Mouse (Mus musculus): Measurements from ENCODE around the gene Dleu7. TPM values are rescaled to one million over a fixed set of nuclear protein-coding genes. Genes with fewer than 3 reads are reported as not detected.

The Dleu7 gene
- polyA plus RNA-seq, 1 experiment from 2014 or later: 28.2 TPM

- 95% methylated on average over 1 of the region's 1 CpGs for WGBS
- ATAC-seq (no peak), DNase-seq (ENCODE audit: low spot score) (no peak)
- no peaks in the 10 kb centered on the region for H3K27me3 ChIP-seq (replicated peaks; ENCODE audit: control insufficient read depth, insufficient read depth, low read length)
- H3K9me3 ChIP-seq (replicated peaks; ENCODE audit: control insufficient read depth, low read length): no peaks in the 10 kb centered on the region
- H3K36me3 ChIP-seq (ENCODE audit: control insufficient read depth, insufficient read depth, low read length): no peaks in the 10 kb centered on the region
- H3K9ac ChIP-seq (ENCODE audit: low read length): no peak overlapping the region
- no peaks in the 10 kb centered on the region for H3K4me1 ChIP-seq (ENCODE audit: control insufficient read depth, insufficient read depth, low read length)
- H3K27ac ChIP-seq (ENCODE audit: low read depth, low read length): no peak overlapping the region
- no peak overlapping the region for H3K4me3 ChIP-seq (ENCODE audit: low read depth, low read length)
- no peak overlapping the region for H3K4me2 ChIP-seq (ENCODE audit: low read length)
Observed at GRCm38 (mm10) chr14:62298808-62299207, 6.0 kb upstream of the Dleu7 start.

GRCm38 (mm10) chr14:62292166-62292487, 720 bp downstream of the Dleu7 start:
- H3K9ac ChIP-seq (ENCODE audit: low read length): peak overlapping the region; percentile 88
- peaks cover 3% of the 10 kb centered on the region; the same call in 1 of the 2 replicates for H3K4me1 ChIP-seq (ENCODE audit: control insufficient read depth, insufficient read depth, low read length)
- no peaks in the 10 kb centered on the region for H3K27me3 ChIP-seq (replicated peaks; ENCODE audit: control insufficient read depth, insufficient read depth, low read length)
- 23% methylated on average over 4 of the region's 7 CpGs for WGBS
- peak overlapping the region; percentile 98 for H3K4me2 ChIP-seq (ENCODE audit: low read length)
- H3K27ac ChIP-seq (ENCODE audit: low read depth, low read length): no peak overlapping the region
- H3K9me3 ChIP-seq (replicated peaks; ENCODE audit: control insufficient read depth, low read length): no peaks in the 10 kb centered on the region
- peak overlapping the region; percentile 61 for H3K4me3 ChIP-seq (ENCODE audit: low read depth, low read length)
- no peaks in the 10 kb centered on the region for H3K36me3 ChIP-seq (ENCODE audit: control insufficient read depth, insufficient read depth, low read length)
- no peak; the same call in 1 of the 2 replicates for ATAC-seq
- DNase-seq (ENCODE audit: low spot score): no peak

GRCm38 (mm10) chr14:62291406-62291987, 1.4 kb downstream of the Dleu7 start:
- H3K27ac ChIP-seq (ENCODE audit: low read depth, low read length): no peak overlapping the region
- H3K4me2 ChIP-seq (ENCODE audit: low read length): peak overlapping the region; percentile 98
- H3K4me3 ChIP-seq (ENCODE audit: low read depth, low read length): peak overlapping the region; percentile 61; the same call in 1 of the 2 replicates
- H3K9me3 ChIP-seq (replicated peaks; ENCODE audit: control insufficient read depth, low read length): no peaks in the 10 kb centered on the region
- no peaks in the 10 kb centered on the region for H3K27me3 ChIP-seq (replicated peaks; ENCODE audit: control insufficient read depth, insufficient read depth, low read length)
- DNase-seq (ENCODE audit: low spot score): no peak
- no peak for ATAC-seq
- H3K4me1 ChIP-seq (ENCODE audit: control insufficient read depth, insufficient read depth, low read length): peaks cover 3% of the 10 kb centered on the region; the same call in 1 of the 2 replicates
- no peaks in the 10 kb centered on the region for H3K36me3 ChIP-seq (ENCODE audit: control insufficient read depth, insufficient read depth, low read length)
- H3K9ac ChIP-seq (ENCODE audit: low read length): no peak overlapping the region; the same call in 1 of the 2 replicates
- WGBS: 91% methylated on average over 1 of the region's 1 CpGs

- Histone ChIP-seq H3K9me3 (replicated peaks; ENCODE audit: control insufficient read depth, low read length) (no peaks in the 10 kb centered on the region), H3K9ac (ENCODE audit: low read length) (no peak overlapping the region), H3K27me3 (replicated peaks; ENCODE audit: control insufficient read depth, insufficient read depth, low read length) (no peaks in the 10 kb centered on the region), H3K4me2 (ENCODE audit: low read length) (no peak overlapping the region), H3K27ac (ENCODE audit: low read depth, low read length) (no peak overlapping the region), H3K4me3 (ENCODE audit: low read depth, low read length) (no peak overlapping the region), H3K36me3 (ENCODE audit: control insufficient read depth, insufficient read depth, low read length) (no peaks in the 10 kb centered on the region), H3K4me1 (ENCODE audit: control insufficient read depth, insufficient read depth, low read length) (peaks cover 3% of the 10 kb centered on the region; the same call in 1 of the 2 replicates)
- ATAC-seq (no peak), DNase-seq (ENCODE audit: low spot score) (no peak)
- WGBS: 94% methylated on average over 3 of the region's 3 CpGs
Observed at GRCm38 (mm10) chr14:62288731-62289130, 4.1 kb downstream of the Dleu7 start.

GRCm38 (mm10) chr14:62282974-62283373, 9.9 kb downstream of the Dleu7 start:
- DNase-seq (ENCODE audit: low spot score) (no peak), ATAC-seq (no peak)
- no peaks in the 10 kb centered on the region for H3K4me1 ChIP-seq (ENCODE audit: control insufficient read depth, insufficient read depth, low read length)
- H3K27ac ChIP-seq (ENCODE audit: low read depth, low read length): no peak overlapping the region
- WGBS: 72% methylated on average over 2 of the region's 2 CpGs
- H3K9me3 ChIP-seq (replicated peaks; ENCODE audit: control insufficient read depth, low read length): no peaks in the 10 kb centered on the region
- H3K4me3 ChIP-seq (ENCODE audit: low read depth, low read length): no peak overlapping the region
- no peaks in the 10 kb centered on the region for H3K27me3 ChIP-seq (replicated peaks; ENCODE audit: control insufficient read depth, insufficient read depth, low read length)
- H3K9ac ChIP-seq (ENCODE audit: low read length): no peak overlapping the region
- no peaks in the 10 kb centered on the region for H3K36me3 ChIP-seq (ENCODE audit: control insufficient read depth, insufficient read depth, low read length)
- H3K4me2 ChIP-seq (ENCODE audit: low read length): no peak overlapping the region

- H3K4me3 ChIP-seq (ENCODE audit: low read depth, low read length): no peak overlapping the region
- H3K27ac ChIP-seq (ENCODE audit: low read depth, low read length): no peak overlapping the region
- H3K9ac ChIP-seq (ENCODE audit: low read length): no peak overlapping the region
- 93% methylated on average over 3 of the region's 3 CpGs for WGBS
- H3K36me3 ChIP-seq (ENCODE audit: control insufficient read depth, insufficient read depth, low read length): no peaks in the 10 kb centered on the region
- H3K4me2 ChIP-seq (ENCODE audit: low read length): no peak overlapping the region
- H3K4me1 ChIP-seq (ENCODE audit: control insufficient read depth, insufficient read depth, low read length): no peaks in the 10 kb centered on the region
- DNase-seq (ENCODE audit: low spot score): no peak
- no peaks in the 10 kb centered on the region; the same call in 1 of the 2 replicates for H3K9me3 ChIP-seq (replicated peaks; ENCODE audit: control insufficient read depth, low read length)
- ATAC-seq: no peak
- H3K27me3 ChIP-seq (replicated peaks; ENCODE audit: control insufficient read depth, insufficient read depth, low read length): no peaks in the 10 kb centered on the region
Observed at GRCm38 (mm10) chr14:62273604-62274003, 19.2 kb downstream of the Dleu7 start.

GRCm38 (mm10) chr14:62270698-62271396, 22.0 kb downstream of the Dleu7 start:
- no peak for DNase-seq (ENCODE audit: low spot score)
- ATAC-seq: no peak

GRCm38 (mm10) chr14:62258978-62259536, 33.8 kb downstream of the Dleu7 start:
- no peak overlapping the region for H3K27ac ChIP-seq (ENCODE audit: low read depth, low read length)
- no peak for DNase-seq (ENCODE audit: low spot score)
- H3K36me3 ChIP-seq (ENCODE audit: control insufficient read depth, insufficient read depth, low read length): no peaks in the 10 kb centered on the region
- no peak for ATAC-seq
- H3K27me3 ChIP-seq (replicated peaks; ENCODE audit: control insufficient read depth, insufficient read depth, low read length): no peaks in the 10 kb centered on the region
- no peaks in the 10 kb centered on the region for H3K4me1 ChIP-seq (ENCODE audit: control insufficient read depth, insufficient read depth, low read length)
- WGBS: 78% methylated on average over 10 of the region's 10 CpGs
- no peaks in the 10 kb centered on the region for H3K9me3 ChIP-seq (replicated peaks; ENCODE audit: control insufficient read depth, low read length)
- no peak overlapping the region for H3K4me2 ChIP-seq (ENCODE audit: low read length)
- no peak overlapping the region for H3K9ac ChIP-seq (ENCODE audit: low read length)
- no peak overlapping the region for H3K4me3 ChIP-seq (ENCODE audit: low read depth, low read length)

More at GRCm38 (mm10) chr14:62270698-62271396, 22.0 kb downstream of the Dleu7 start:
- Histone ChIP-seq H3K27me3 (replicated peaks; ENCODE audit: control insufficient read depth, insufficient read depth, low read length) (no peaks in the 10 kb centered on the region), H3K9me3 (replicated peaks; ENCODE audit: control insufficient read depth, low read length) (no peaks in the 10 kb centered on the region; the same call in 1 of the 2 replicates), H3K4me1 (ENCODE audit: control insufficient read depth, insufficient read depth, low read length) (no peaks in the 10 kb centered on the region), H3K9ac (ENCODE audit: low read length) (no peak overlapping the region), H3K27ac (ENCODE audit: low read depth, low read length) (no peak overlapping the region), H3K36me3 (ENCODE audit: control insufficient read depth, insufficient read depth, low read length) (no peaks in the 10 kb centered on the region), H3K4me2 (ENCODE audit: low read length) (no peak overlapping the region), H3K4me3 (ENCODE audit: low read depth, low read length) (no peak overlapping the region)
- WGBS: 86% methylated on average over 12 of the region's 12 CpGs

- no peaks in the 10 kb centered on the region for H3K9me3 ChIP-seq (replicated peaks; ENCODE audit: control insufficient read depth, low read length)
- H3K27ac ChIP-seq (ENCODE audit: low read depth, low read length): no peak overlapping the region
- H3K27me3 ChIP-seq (replicated peaks; ENCODE audit: control insufficient read depth, insufficient read depth, low read length): no peaks in the 10 kb centered on the region
- no peaks in the 10 kb centered on the region for H3K36me3 ChIP-seq (ENCODE audit: control insufficient read depth, insufficient read depth, low read length)
- 53% methylated on average over 6 of the region's 6 CpGs for WGBS
- no peak overlapping the region for H3K9ac ChIP-seq (ENCODE audit: low read length)
- H3K4me1 ChIP-seq (ENCODE audit: control insufficient read depth, insufficient read depth, low read length): no peaks in the 10 kb centered on the region
- no peak overlapping the region for H3K4me2 ChIP-seq (ENCODE audit: low read length)
- DNase-seq (ENCODE audit: low spot score) (no peak), ATAC-seq (no peak)
- H3K4me3 ChIP-seq (ENCODE audit: low read depth, low read length): no peak overlapping the region
Observed at GRCm38 (mm10) chr14:62258125-62258524, 34.7 kb downstream of the Dleu7 start.

Data from forebrain, embryonic 14.5 days (tissue).